Mouse (Mus musculus) liver, adult 2 months (tissue): ENCODE results near the gene 2300002M23Rik.

ENCODE experiments used
- CTCF ChIP-seq: fragments of 200-500 bp; IDR thresholded peaks from 2 replicates; pipeline ENCODE4 v1.5.1; 2011; ENCODE audit warnings: low read depth, low read length, control low read depth
- POLR2A ChIP-seq: fragments of 200-500 bp; IDR thresholded peaks from 2 replicates; pipeline ENCODE4 v1.6.1; 2011; ENCODE audit warnings: low read length, control low read depth; ENCODE audit not compliant: insufficient read depth; ENCODE audit errors: extremely low read depth

DNA sequence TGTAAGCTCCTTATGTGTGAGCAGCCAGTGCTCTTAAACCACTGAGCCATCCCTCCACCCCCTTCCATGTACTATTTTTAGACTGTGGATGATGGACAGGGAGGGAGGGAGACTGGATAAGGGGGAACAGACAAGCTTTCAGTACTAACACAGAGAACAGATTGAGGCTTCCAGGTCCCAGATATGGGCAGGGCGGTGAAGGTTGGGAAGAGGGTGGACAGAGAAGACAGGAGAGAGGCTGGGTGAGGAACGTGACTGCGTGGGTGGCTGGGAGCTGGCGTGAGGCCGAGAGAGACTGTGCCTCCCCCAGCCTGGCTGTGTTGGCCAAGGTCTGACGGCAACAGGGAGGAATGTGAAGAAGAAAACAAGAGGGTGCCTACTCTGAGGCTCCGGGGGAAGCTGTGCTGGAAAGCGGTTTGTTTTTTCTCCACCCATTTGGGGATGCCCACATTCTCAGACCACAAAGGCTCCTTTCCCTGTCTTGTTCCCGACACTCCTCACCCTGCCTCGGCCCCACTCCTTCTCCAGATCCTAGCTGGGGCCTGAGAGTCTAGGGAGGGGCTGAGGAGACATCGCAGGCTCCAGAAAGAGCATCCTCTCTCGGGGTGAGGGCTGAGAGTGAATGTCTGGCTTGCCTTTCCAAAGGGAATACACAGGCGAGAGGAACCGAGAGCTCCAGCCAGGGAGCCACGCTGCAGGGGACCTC is 17.7 kb upstream of the 2300002M23Rik start:
- TF ChIP-seq POLR2A (no peak), CTCF (no peak)
